Comparison of ENCODE assay signal across 8 mouse cellular contexts in the genomic region with DNA sequence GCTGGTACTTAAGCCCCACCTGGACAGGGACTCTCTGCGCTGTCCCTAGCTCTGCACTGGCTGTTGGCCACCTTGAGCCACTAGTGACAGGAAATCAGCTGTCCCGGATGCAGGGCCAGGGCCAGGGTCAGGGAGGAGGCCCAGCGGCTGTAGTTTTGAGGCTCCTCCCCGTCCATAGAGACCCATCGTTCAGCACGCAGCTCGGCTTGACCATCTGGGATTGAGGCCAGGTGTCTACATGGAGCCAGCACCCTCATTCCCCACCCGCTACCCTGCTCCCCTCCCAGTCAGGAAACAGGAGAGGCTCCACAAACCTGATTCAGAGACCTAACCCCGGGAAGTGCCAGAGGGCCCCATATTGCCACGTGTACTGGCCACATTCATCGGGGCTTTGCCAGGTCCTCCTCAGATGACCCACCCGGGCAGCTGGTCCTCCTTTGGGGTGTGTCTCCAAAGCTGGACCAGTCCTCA. TPM values are rescaled to one million over a fixed set of nuclear protein-coding genes. Genes with fewer than 3 reads are reported as not detected.
DNase-seq lines count a peak whose midpoint lies in the region; ATAC-seq lines count a peak whose summit lies in the region.

No protein-coding gene starts in this region.

- peak; percentile 34 for DNase-seq in embryo, embryonic 10 days (ENCODE audit: low spot score)
- no peak for DNase-seq in embryo, embryonic 9.5 days (ENCODE audit: extremely low spot score)
- peak; percentile 87 to 91 for DNase-seq in gastrocnemius, adult 8-10 months (ENCODE audit: low spot score in 2 of 2)
- peak; percentile 62 for DNase-seq in kidney, adult 9 months
- DNase-seq in lung, postnatal 10 days: peak; percentile 85
- DNase-seq in layer of hippocampus, adult 11-12 months (ENCODE audit: low spot score): no peak
- DNase-seq in frontal cortex, postnatal 10 days (ENCODE audit: low spot score in 2 of 2): no peak

- no peak for ATAC-seq in activated CD4-positive, CD25-positive, alpha-beta regulatory T cell, adult 4 months

RNA-seq across cellular contexts. Expression of a gene that starts 54.5 kb away (rescaled TPM):
- total RNA-seq in gastrocnemius, adult 8-10 months (2022): 1 to 10 TPM; 1.2 to 2.1 (median 1.4) TPM
- polyA plus RNA-seq in activated CD4-positive, CD25-positive, alpha-beta regulatory T cell, adult 4 months (2017; shearing (Covaris generic)): 1 to 10 TPM; 1.2 to 1.6 TPM

RNA-seq across cellular contexts. Expression of a gene that starts 54.6 kb away (rescaled TPM):
- total RNA-seq in gastrocnemius, adult 8-10 months (2022): 10 to 100 TPM; 52.2 to 64.6 (median 59.8) TPM
- polyA plus RNA-seq in activated CD4-positive, CD25-positive, alpha-beta regulatory T cell, adult 4 months (2017; shearing (Covaris generic)): 100 to 1,000 TPM; 109 to 129 TPM

Comparison
In these comparisons a context has a peak if more than half of its experiments do, and no peak if none do; other contexts are left out.
1. DNase-seq: peak in embryo, embryonic 10 days (single experiment), gastrocnemius, adult 8-10 months (2 of 2), kidney, adult 9 months (single experiment) and lung, postnatal 10 days (single experiment); none in embryo, embryonic 9.5 days (single experiment), layer of hippocampus, adult 11-12 months (single experiment) and frontal cortex, postnatal 10 days (0 of 2).